Comparison of ENCODE assay signal across 9 mouse cellular contexts in the genomic region with DNA sequence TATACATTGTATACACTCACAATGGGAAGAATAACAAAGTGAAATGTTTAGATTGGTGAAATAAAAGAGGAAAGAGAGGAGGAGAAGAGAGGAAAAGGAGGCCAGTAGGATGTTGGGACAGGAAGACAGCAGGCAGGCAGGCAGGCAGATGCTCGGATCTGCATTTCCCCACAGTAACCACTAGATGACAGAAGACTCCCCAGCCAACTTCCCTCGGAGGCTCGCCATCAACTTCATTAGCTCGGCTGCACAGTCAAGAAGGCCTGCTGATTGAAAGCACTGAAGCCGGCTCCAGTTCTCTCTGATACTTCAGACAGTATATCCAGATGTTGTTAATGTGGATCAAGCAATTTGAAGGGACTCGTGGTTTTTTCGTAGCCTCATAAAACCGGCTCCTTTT. TPM values are rescaled to one million over a fixed set of nuclear protein-coding genes. Genes with fewer than 3 reads are reported as not detected.
DNase-seq lines count a peak whose midpoint lies in the region; ATAC-seq and TF ChIP-seq lines count a peak whose summit lies in the region.
"Had no signal": no experiment of that assay in that cellular context is flagged by ENCODE, and none has a peak within 500 bp of the region (broad histone marks: within the 10 kb centered on the region; RNA-seq: fewer than 3 reads in every experiment).

No protein-coding gene starts in this region.

- peak; percentile 59 to 84 for DNase-seq in adrenal gland, adult (ENCODE audit: inconsistent age in 2 of 2, low spot score in 1 of 2)
- no peak for DNase-seq in adrenal gland, adult 8-10 months
- DNase-seq in ovary, postnatal 36 days (ENCODE audit: low spot score), result peak; percentile 43
- no peak for DNase-seq in ovary, adult 18-20 months (ENCODE audit: low spot score)
- DNase-seq in embryo, embryonic 9.5 days (ENCODE audit: extremely low spot score), result peak; percentile 56
- peak; percentile 72 for DNase-seq in kidney, postnatal 10 days
- peak; percentile 85 for DNase-seq in lung, embryonic 14.5 days
- DNase-seq in stomach, postnatal 0 days (ENCODE audit: low spot score), result peak; percentile 53

- H3K4me3 ChIP-seq in lung, embryonic 14.5 days (ENCODE audit: low read depth, low read length), result no peak overlapping the region
- H3K4me3 ChIP-seq in stomach, postnatal 0 days (ENCODE audit: low read depth, low read length), result no peak overlapping the region
- H3K4me3 ChIP-seq: megakaryocyte, embryonic 14.5 days had no signal

- H3K27ac ChIP-seq in lung, embryonic 14.5 days (ENCODE audit: low read depth), result no peak overlapping the region
- no peak overlapping the region for H3K27ac ChIP-seq in stomach, postnatal 0 days (replicated peaks)

- peaks cover 4% of the 10 kb centered on the region for H3K36me3 ChIP-seq in lung, embryonic 14.5 days (ENCODE audit: insufficient read depth)
- H3K36me3 ChIP-seq in stomach, postnatal 0 days (ENCODE audit: control insufficient read depth, insufficient read depth, low read length), result no peaks in the 10 kb centered on the region

- no peak overlapping the region for H3K4me2 ChIP-seq in lung, embryonic 14.5 days
- no peak overlapping the region for H3K4me2 ChIP-seq in stomach, postnatal 0 days (replicated peaks; ENCODE audit: low read depth)

- 14% methylated on average over 8 of the region's 8 CpGs for WGBS in lung, embryonic 14.5 days
- 18% methylated on average over 8 of the region's 8 CpGs for WGBS in stomach, postnatal 0 days

- H3K27me3 ChIP-seq in lung, embryonic 14.5 days (ENCODE audit: insufficient read depth, low read length), result no peaks in the 10 kb centered on the region
- no peaks in the 10 kb centered on the region for H3K27me3 ChIP-seq in stomach, postnatal 0 days (ENCODE audit: control insufficient read depth, insufficient read depth, low read length)

- 0 out of 2 replicates have a peak, but pooled peaks cover 3% of the 10 kb centered on the region for H3K4me1 ChIP-seq in lung, embryonic 14.5 days (ENCODE audit: insufficient read depth)
- no peaks in the 10 kb centered on the region for H3K4me1 ChIP-seq in stomach, postnatal 0 days (replicated peaks; ENCODE audit: control insufficient read depth, insufficient read depth)

- TF ChIP-seq CTCF in lung, embryonic 14.5 days (IDR thresholded peaks at IDR 0.05; ENCODE audit: low read depth), result peak; percentile 90
- peak; percentile 89 for TF ChIP-seq CTCF in stomach, postnatal 0 days (IDR thresholded peaks at IDR 0.05; ENCODE audit: low read depth)

- ATAC-seq in lung, embryonic 14.5 days (ENCODE audit: insufficient read depth), result no peak
- ATAC-seq in stomach, postnatal 0 days (ENCODE audit: low FRiP score, low TSS enrichment), result no peak

- no peaks in the 10 kb centered on the region for H3K9me3 ChIP-seq in lung, embryonic 14.5 days (ENCODE audit: low read depth, low read length)
- H3K9me3 ChIP-seq in stomach, postnatal 0 days (ENCODE audit: control insufficient read depth, low read length), result no peaks in the 10 kb centered on the region

- no peak overlapping the region for H3K9ac ChIP-seq in lung, embryonic 14.5 days
- no peak overlapping the region for H3K9ac ChIP-seq in stomach, postnatal 0 days (ENCODE audit: low read length)

- no peak for TF ChIP-seq EP300 in stomach, postnatal 0 days (optimal IDR thresholded peaks at IDR 0.05)

RNA-seq across cellular contexts. Expression of gene Zfp334, which starts 3.5 kb away (rescaled TPM):
- total RNA-seq in adrenal gland, adult 8-10 months (2022), result 1 to 10 TPM; 5.3 to 7.5 (median 6.3) TPM
- polyA plus RNA-seq in lung, embryonic 14.5 days (2014; fragmentation: Nextera tagmentation; extraction: Ambion mirVana), result 10.9 and 12.0 TPM in 2 replicates
- 1.2 and 1.3 TPM in 2 replicates for polyA plus RNA-seq in stomach, postnatal 0 days (2015; fragmentation: Nextera tagmentation; extraction: Ambion mirVana)

RNA-seq across cellular contexts. Expression of gene Ocstamp, which starts 8.6 kb away (rescaled TPM):
- total RNA-seq in adrenal gland, adult 8-10 months (2022), result under 1 TPM; 0.14 to 0.17 (median 0.16) TPM
- polyA plus RNA-seq in lung, embryonic 14.5 days (2014; fragmentation: Nextera tagmentation; extraction: Ambion mirVana), result not detected in 2 replicates
- 0.21 and 0.23 TPM in 2 replicates for polyA plus RNA-seq in stomach, postnatal 0 days (2015; fragmentation: Nextera tagmentation; extraction: Ambion mirVana)

RNA-seq across cellular contexts. Expression of gene Zfp663, which starts 23.0 kb away (rescaled TPM):
- total RNA-seq in adrenal gland, adult 8-10 months (2022), result not detected
- 0.96 and 1.1 TPM in 2 replicates for polyA plus RNA-seq in lung, embryonic 14.5 days (2014; fragmentation: Nextera tagmentation; extraction: Ambion mirVana)
- 0.05 and 0.23 TPM in 2 replicates for polyA plus RNA-seq in stomach, postnatal 0 days (2015; fragmentation: Nextera tagmentation; extraction: Ambion mirVana)

Comparison
In these comparisons a context has a peak if more than half of its experiments do, and no peak if none do; other contexts are left out.
1. DNase-seq: peak in adrenal gland, adult (2 of 2), ovary, postnatal 36 days (single experiment), embryo, embryonic 9.5 days (single experiment), kidney, postnatal 10 days (single experiment), lung, embryonic 14.5 days (single experiment) and stomach, postnatal 0 days (single experiment); none in adrenal gland, adult 8-10 months (single experiment) and ovary, adult 18-20 months (single experiment).